Mouse (Mus musculus) G1E (cell line): ENCODE results near the gene Insyn1.

Source experiments
- CTCF ChIP-seq: IDR thresholded peaks from 2 replicates; pipeline ENCODE4 v1.5.1; 2012; ENCODE audit warnings: low read depth, low read length, inconsistent platforms, mixed read lengths
- TAL1 ChIP-seq: conservative IDR thresholded peaks from 2 replicates; pipeline ENCODE4 v1.6.1; 2012; ENCODE audit warnings: low read depth, low read length, inconsistent platforms, mixed read lengths

DNA sequence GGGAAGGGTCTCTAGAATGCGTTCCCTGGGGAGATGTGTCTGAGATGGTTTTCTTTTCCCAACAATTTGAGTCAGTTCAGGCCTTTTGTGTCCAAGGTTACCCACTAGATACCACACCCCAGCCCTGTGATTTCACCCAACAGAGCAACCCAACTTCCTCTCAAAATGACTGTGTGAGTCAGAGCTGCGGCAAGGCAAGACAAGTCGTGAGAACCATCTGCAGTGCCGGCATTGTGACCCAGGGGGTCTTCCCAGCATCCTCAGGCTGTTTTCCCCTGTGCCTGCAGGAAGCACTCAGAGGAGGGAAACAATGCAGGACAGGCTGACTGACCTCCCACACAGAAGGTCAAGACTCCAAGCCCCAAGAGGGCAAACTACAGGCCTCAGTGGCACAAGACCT lies 60.5 kb downstream of the Insyn1 start:
- no peak for TF ChIP-seq CTCF
- TF ChIP-seq TAL1 = no peak
